Mouse (Mus musculus) monocyte, adult 5-6 weeks (primary cell): Measurements from ENCODE around the gene Bag3. TPM values are rescaled to one million over a fixed set of nuclear protein-coding genes. Genes with fewer than 3 reads are reported as not detected.
A peak's percentile ranks its signal among the peaks of the same experiment; 100 is the strongest.

Experiments used
- ATAC-seq: fragments of 153-309, 156-312 bp; replicated peaks from 2 replicates; pipeline ENCODE4 v1.8.0; 2017; ENCODE audit warnings: mild to moderate bottlenecking; ENCODE audit not compliant: low TSS enrichment, insufficient number of reproducible peaks, severe bottlenecking, poor library complexity, low FRiP score
- total RNA-seq: library from RNA; stranded (forward); fragments of 200-1000, 200-491, 200-594 nt; gene quantifications from 3 replicates; pipeline ENCODE4 v1.2.3, GENCODE M21; 2017

Gene Bag3
- total RNA-seq, result 17.2 to 24.9 TPM (median 19.5 TPM) in 3 replicates

- ATAC-seq, result peak; percentile 96
These were observed at the start of gene Bag3 for GRCm38 (mm10) chr7:128523349-128523961. Gene Bag3 (plus strand): TSS chr7:128523616.

- ATAC-seq, result no peak
These were observed 49.1 kb upstream of the Bag3 start for GRCm38 (mm10) chr7:128474322-128474721.

GRCm38 (mm10) chr7:128488986-128489385 lies 34.4 kb upstream of the Bag3 start:
- ATAC-seq, result no peak

GRCm38 (mm10) chr7:128494546-128494945 lies 28.9 kb upstream of the Bag3 start:
- ATAC-seq, result no peak

- ATAC-seq, result no peak
These were observed 23.6 kb upstream of the Bag3 start for GRCm38 (mm10) chr7:128499801-128500200.

- no peak for ATAC-seq
These were observed 19.3 kb upstream of the Bag3 start for GRCm38 (mm10) chr7:128504091-128504490.

GRCm38 (mm10) chr7:128511936-128512335 lies 11.5 kb upstream of the Bag3 start:
- no peak for ATAC-seq

- no peak for ATAC-seq
These were observed 9.9 kb upstream of the Bag3 start for GRCm38 (mm10) chr7:128513512-128513911.

- ATAC-seq, result no peak
These were observed 9.1 kb upstream of the Bag3 start for GRCm38 (mm10) chr7:128514341-128514740.

- no peak for ATAC-seq
These were observed 7.1 kb upstream of the Bag3 start for GRCm38 (mm10) chr7:128516346-128516745.

GRCm38 (mm10) chr7:128519316-128520050 lies 3.9 kb upstream of the Bag3 start:
- no peak for ATAC-seq

- ATAC-seq, result peak; percentile 72
These were observed 656 bp downstream of the Bag3 start for GRCm38 (mm10) chr7:128523962-128524581.

GRCm38 (mm10) chr7:128524641-128525040 lies 1.2 kb downstream of the Bag3 start:
- no peak for ATAC-seq

- ATAC-seq, result no peak
These were observed 3.2 kb downstream of the Bag3 start for GRCm38 (mm10) chr7:128526611-128527010.

GRCm38 (mm10) chr7:128528596-128528995 lies 5.2 kb downstream of the Bag3 start:
- ATAC-seq, result no peak

- no peak for ATAC-seq
These were observed 5.7 kb downstream of the Bag3 start for GRCm38 (mm10) chr7:128529126-128529525.

GRCm38 (mm10) chr7:128529574-128530051 lies 6.2 kb downstream of the Bag3 start:
- ATAC-seq, result no peak

- no peak for ATAC-seq
These were observed 7.6 kb downstream of the Bag3 start for GRCm38 (mm10) chr7:128531031-128531430.

GRCm38 (mm10) chr7:128531929-128532328 lies 8.5 kb downstream of the Bag3 start:
- no peak for ATAC-seq
